Mouse (Mus musculus) lung, adult 2 months (tissue): ENCODE measurements around the gene Anxa11. TPM values are rescaled to one million over a fixed set of nuclear protein-coding genes. Genes with fewer than 3 reads are reported as not detected.

Experiments used
- DNase-seq: peaks from one replicate; pipeline ENCODE4 v3.0.0; 2022
- H3K4me1 ChIP-seq: fragments of 200-500 bp; 2 replicates; pipeline ENCODE4 v1.6.1; 2011; ENCODE audit warnings: low read length; ENCODE audit not compliant: control insufficient read depth, insufficient read depth
- H3K4me3 ChIP-seq: fragments of 200-500 bp; replicated peaks from 2 replicates; pipeline ENCODE3; 2011; ENCODE audit warnings: low read depth, mild to moderate bottlenecking, control low read depth, low read length; ENCODE audit errors: extremely low read depth
- CTCF ChIP-seq: fragments of 200-500 bp; IDR thresholded peaks from 2 replicates; pipeline ENCODE4 v1.5.1; 2011; ENCODE audit warnings: mild to moderate bottlenecking, low read length, control low read depth; ENCODE audit not compliant: insufficient read depth
- POLR2A ChIP-seq: fragments of 200-500 bp; IDR thresholded peaks from 2 replicates; pipeline ENCODE4 v1.6.1; 2011; ENCODE audit warnings: low read depth, mild to moderate bottlenecking, control low read depth, low read length, borderline replicate concordance; ENCODE audit errors: extremely low read depth
- WGBS: fragments of 180-500 bp; shearing (Covaris S2); methylation state at CpG from one replicate; pipeline ENCODE4 v1.1.7; 2018; 5-methylcytosine and 5-hydroxymethylcytosine counted together
- polyA plus RNA-seq: library from polyadenylated mRNA; depleted of rRNA; stranded (reverse); fragments of >200 nt; gene quantifications from 2 replicates; pipeline ENCODE4 v1.2.3, GENCODE M21; 2012

The Anxa11 gene
- polyA plus RNA-seq, 1 experiment, result 144 TPM

DNA sequence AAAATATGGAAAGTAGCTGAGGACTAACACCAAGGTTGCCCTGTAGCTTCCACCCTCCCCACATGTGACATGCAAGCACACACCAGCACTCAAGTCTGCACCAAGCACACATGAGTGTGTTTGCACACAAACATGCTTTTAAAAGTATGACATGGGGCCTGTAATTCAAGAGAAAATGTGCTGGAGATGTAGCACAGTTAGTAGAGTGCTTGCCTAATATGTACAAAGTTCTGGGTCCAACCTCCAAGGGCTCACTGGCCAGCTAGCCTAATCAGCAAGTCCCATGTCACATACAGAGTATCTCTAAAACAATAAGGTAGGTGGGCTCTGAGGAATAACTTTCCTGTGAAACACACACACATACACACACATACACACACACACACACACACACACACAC lies 27.8 kb upstream of the Anxa11 start:
- DNase-seq, result no peak

GRCm38 (mm10) chr14:25816416-25816815 lies 25.5 kb upstream of the Anxa11 start:
- peak; percentile 64 for DNase-seq
- TF ChIP-seq CTCF (peak; percentile 99), POLR2A (no peak)
- 8% methylated on average over 9 of the region's 9 CpGs for WGBS
- Histone ChIP-seq H3K4me3 (no peak overlapping the region), H3K4me1 (no peaks in the 10 kb centered on the region)

More for the DNA sequence above, 27.8 kb upstream of the Anxa11 start:
- TF ChIP-seq POLR2A (no peak), CTCF (no peak)
- no peaks in the 10 kb centered on the region for H3K4me1 ChIP-seq
- H3K4me3 ChIP-seq, result no peak overlapping the region

- Histone ChIP-seq H3K4me3 (no peak overlapping the region), H3K4me1 (no peaks in the 10 kb centered on the region)
- TF ChIP-seq CTCF (no peak), POLR2A (no peak)
- WGBS, result 88% methylated on average over 1 of the region's 1 CpGs
- no peak for DNase-seq
These were observed 19.4 kb upstream of the Anxa11 start for GRCm38 (mm10) chr14:25822584-25822983.

- 68% methylated on average over 5 of the region's 5 CpGs for WGBS
- Histone ChIP-seq H3K4me3 (no peak overlapping the region), H3K4me1 (no peaks in the 10 kb centered on the region)
- TF ChIP-seq POLR2A, result no peak
- TF ChIP-seq CTCF, result no peak
- DNase-seq, result no peak
These were observed 17.0 kb upstream of the Anxa11 start for GRCm38 (mm10) chr14:25824995-25825394.

DNA sequence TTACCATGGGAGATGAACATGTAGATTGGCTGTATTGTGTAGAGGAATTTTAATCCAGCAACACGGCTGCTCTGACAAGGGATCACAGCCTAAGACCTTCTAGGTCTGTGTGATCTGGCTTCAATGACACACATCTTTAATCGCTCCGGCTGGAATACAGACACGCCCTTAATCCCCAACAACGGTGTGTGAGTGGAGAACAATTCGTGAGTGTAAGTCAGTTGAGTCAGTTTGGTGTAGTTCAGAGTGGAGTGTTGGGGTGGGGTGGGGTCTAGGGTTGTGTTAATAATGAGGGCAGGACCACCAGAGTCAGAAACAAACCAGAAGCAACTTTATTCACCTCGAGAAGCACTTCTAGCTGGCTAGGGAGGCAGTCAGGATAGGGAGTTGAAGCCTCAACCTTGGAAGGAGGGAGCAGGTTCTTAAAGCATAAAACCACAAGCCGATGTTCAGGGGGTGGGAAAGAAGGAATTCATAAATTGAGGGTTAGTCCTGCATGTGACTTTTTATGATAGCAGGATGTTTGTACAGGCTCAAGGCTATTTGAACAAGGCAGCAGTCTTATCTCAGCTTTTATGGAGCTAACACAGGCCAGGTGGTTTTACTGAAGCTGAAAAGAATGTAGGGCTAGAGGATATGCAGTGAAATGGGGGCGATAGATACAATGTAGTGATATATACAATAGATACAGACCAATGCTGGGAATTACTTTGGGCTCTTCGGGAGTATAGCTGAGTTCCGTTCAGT lies 15.9 kb upstream of the Anxa11 start:
- Histone ChIP-seq H3K4me1 (no peaks in the 10 kb centered on the region), H3K4me3 (no peak overlapping the region)
- TF ChIP-seq CTCF (no peak), POLR2A (no peak)
- 76% methylated on average over 11 of the region's 11 CpGs for WGBS
- DNase-seq, result no peak

GRCm38 (mm10) chr14:25826866-25827265 lies 15.1 kb upstream of the Anxa11 start:
- no peak overlapping the region for H3K4me3 ChIP-seq
- 76% methylated on average over 2 of the region's 2 CpGs for WGBS
- H3K4me1 ChIP-seq, result no peaks in the 10 kb centered on the region
- no peak for TF ChIP-seq POLR2A
- TF ChIP-seq CTCF, result no peak
- no peak for DNase-seq

DNA sequence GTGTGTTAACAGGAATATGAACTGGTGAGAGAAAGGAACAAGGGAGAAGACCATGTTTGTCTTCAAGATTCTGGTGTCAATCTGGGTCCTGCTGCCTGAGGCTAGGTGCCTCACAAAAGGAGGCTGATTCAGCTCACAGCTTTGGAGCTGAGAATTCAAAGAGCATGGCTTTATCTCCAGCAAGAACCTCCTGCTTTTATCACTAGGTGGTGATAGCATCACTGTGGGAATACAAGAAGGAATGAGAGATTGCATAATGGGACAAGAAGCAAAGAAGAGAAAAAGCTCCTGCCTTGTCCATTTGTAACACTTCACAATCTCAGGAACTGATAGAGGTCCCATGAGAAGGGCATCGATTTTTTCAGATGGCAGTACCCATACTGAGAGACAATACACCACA lies 10.6 kb upstream of the Anxa11 start:
- no peaks in the 10 kb centered on the region for H3K4me1 ChIP-seq
- WGBS, result 59% methylated on average over 1 of the region's 1 CpGs
- TF ChIP-seq POLR2A (no peak), CTCF (no peak)
- DNase-seq, result no peak
- H3K4me3 ChIP-seq, result no peak overlapping the region

DNA sequence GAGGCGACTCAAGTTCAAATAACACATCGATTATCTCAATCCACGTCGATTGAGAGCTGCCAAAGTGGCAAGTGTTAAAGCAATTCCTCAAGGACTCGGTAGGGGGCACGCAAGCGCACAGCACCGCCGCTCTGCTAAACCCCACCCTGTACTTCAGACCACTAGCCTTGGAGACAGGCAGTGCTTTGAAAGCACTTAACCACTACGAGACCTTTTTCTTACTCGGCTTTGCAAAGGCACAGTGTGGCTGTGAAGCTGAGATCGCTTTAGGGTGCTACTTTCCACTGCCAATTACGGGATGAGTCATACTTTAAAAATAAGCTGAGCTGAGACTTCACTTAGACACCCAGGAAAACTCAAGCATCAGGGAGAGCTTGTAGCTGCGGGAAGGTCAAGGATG lies 9.7 kb upstream of the Anxa11 start:
- 5% methylated on average over 14 of the region's 14 CpGs for WGBS
- DNase-seq, result peak; percentile 71
- TF ChIP-seq POLR2A (no peak), CTCF (peak; percentile 87)

DNA sequence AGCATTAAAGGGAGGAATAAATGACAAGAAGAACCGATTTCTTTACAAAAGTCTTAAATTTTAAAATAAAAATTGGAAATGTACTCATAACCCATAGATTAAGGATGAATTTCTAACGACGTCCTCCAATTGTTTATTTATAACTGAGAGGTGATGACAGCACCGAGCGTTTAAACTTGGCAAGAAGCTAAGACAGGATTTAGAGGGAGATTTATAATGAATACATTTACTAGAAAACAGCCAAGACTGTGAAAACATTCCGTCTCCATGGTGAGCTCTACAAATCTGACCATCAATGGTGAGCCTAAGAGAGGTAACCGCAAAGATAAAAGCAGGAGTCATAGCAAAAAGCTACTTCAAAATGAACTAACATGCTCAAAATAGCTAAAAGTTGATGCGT lies 3.5 kb upstream of the Anxa11 start:
- no peak for DNase-seq
- WGBS, result 53% methylated on average over 8 of the region's 8 CpGs

More for the DNA sequence above, 9.7 kb upstream of the Anxa11 start:
- no peak overlapping the region for H3K4me3 ChIP-seq
- no peaks in the 10 kb centered on the region for H3K4me1 ChIP-seq

GRCm38 (mm10) chr14:25839791-25840190 lies 2.2 kb upstream of the Anxa11 start:
- 70% methylated on average over 7 of the region's 7 CpGs for WGBS
- peaks cover 6% of the 10 kb centered on the region for H3K4me1 ChIP-seq
- H3K4me3 ChIP-seq, result no peak overlapping the region
- no peak for DNase-seq
- TF ChIP-seq CTCF (no peak), POLR2A (no peak)

More for the DNA sequence above, 3.5 kb upstream of the Anxa11 start:
- Histone ChIP-seq H3K4me1 (no peaks in the 10 kb centered on the region), H3K4me3 (no peak overlapping the region)
- TF ChIP-seq CTCF (no peak), POLR2A (no peak)

DNA sequence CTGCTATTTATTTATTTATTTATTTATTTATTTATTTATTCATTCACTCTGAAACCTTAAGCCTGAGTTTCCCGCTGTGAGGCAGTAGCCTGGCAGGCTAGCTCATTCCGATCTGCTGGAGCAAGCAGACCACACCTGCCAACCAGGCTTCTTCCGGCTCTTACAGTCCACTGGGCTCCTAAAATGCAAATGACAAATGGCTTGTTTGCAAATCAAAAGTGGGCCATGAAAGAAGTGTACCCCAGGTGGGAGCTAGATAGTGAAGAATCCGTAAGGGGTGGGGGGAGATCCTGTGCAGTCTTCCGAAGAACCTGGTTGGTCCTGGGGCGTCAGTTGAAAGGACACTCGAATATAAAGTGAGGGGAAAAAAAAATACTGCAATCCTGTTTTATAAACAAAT lies 995 bp upstream of the Anxa11 start:
- TF ChIP-seq POLR2A (no peak), CTCF (no peak)
- WGBS, result 62% methylated on average over 7 of the region's 7 CpGs
- no peak for DNase-seq
- no peak overlapping the region for H3K4me3 ChIP-seq
- H3K4me1 ChIP-seq, result peaks cover 7% of the 10 kb centered on the region
